Mouse (Mus musculus) neural tube, embryonic 11.5 days (tissue): ENCODE data around the gene Cyfip2. TPM values are rescaled to one million over a fixed set of nuclear protein-coding genes. Genes with fewer than 3 reads are reported as not detected.
A peak's percentile ranks its signal among the peaks of the same experiment; 100 is the strongest.

Experiments
- ATAC-seq: fragments of 200-750 bp; cut with Nextera tagmentation; 2 replicates; pipeline ENCODE4 v1.8.0; 2017; ENCODE audit warnings: moderate number of reproducible peaks, mild to moderate bottlenecking, moderate TSS enrichment, moderate library complexity; ENCODE audit not compliant: insufficient read depth, low FRiP score, low TSS enrichment
- DNase-seq: peaks from one replicate; pipeline ENCODE4 v3.0.0-alpha.2; 2015; ENCODE audit warnings: low spot score
- H3K27ac ChIP-seq: fragments of 300-500 bp; sonication (generic); 2 replicates; pipeline ENCODE4 v1.5.1; 2014; ENCODE audit warnings: low read depth, mild to moderate bottlenecking, low read length
- H3K27me3 ChIP-seq: fragments of 300-500 bp; sonication (generic); 2 replicates; pipeline ENCODE4 v1.6.1; 2014; ENCODE audit warnings: mild to moderate bottlenecking, low read length, mixed read lengths; ENCODE audit not compliant: control insufficient read depth, insufficient read depth
- H3K36me3 ChIP-seq: fragments of 300-500 bp; sonication (generic); 2 replicates; pipeline ENCODE4 v1.6.1; 2014; ENCODE audit warnings: mild to moderate bottlenecking, low read length, moderate library complexity, mixed read lengths; ENCODE audit not compliant: control insufficient read depth, insufficient read depth
- H3K4me1 ChIP-seq: fragments of 300-500 bp; sonication (generic); 2 replicates; pipeline ENCODE4 v1.6.1; 2014; ENCODE audit warnings: low read length, mixed read lengths; ENCODE audit not compliant: control insufficient read depth, insufficient read depth
- H3K4me2 ChIP-seq: fragments of 300-500 bp; sonication (generic); 2 replicates; pipeline ENCODE4 v1.6.1; 2014; ENCODE audit warnings: low read depth, mild to moderate bottlenecking, moderate library complexity
- H3K4me3 ChIP-seq: fragments of 300-500 bp; sonication (generic); 2 replicates; pipeline ENCODE4 v1.5.1; 2014; ENCODE audit warnings: low read depth, low read length
- H3K9ac ChIP-seq: fragments of 300-500 bp; sonication (generic); 2 replicates; pipeline ENCODE4 v1.6.1; 2014; ENCODE audit warnings: mild to moderate bottlenecking, low read length
- H3K9me3 ChIP-seq: fragments of 300-500 bp; sonication (generic); 2 replicates; pipeline ENCODE4 v1.6.1; 2016; ENCODE audit warnings: low read length; ENCODE audit not compliant: control insufficient read depth
- WGBS: fragments of 180-500 bp; shearing (Covaris S2); extraction: QIAGEN DNeasy Blood & Tissue Kit; methylation state at CpG from one replicate; pipeline ENCODE4 v1.1.7; 2014; 5-methylcytosine and 5-hydroxymethylcytosine counted together
- polyA plus RNA-seq: library from polyadenylated mRNA; unstranded; fragments of >200 nt; fragmentation: Nextera tagmentation; extraction: Ambion mirVana; gene quantifications from 2 replicates; pipeline ENCODE4 v1.2.1, GENCODE M21; 2014

Cyfip2 gene
- polyA plus RNA-seq, 1 experiment from 2014 or later: 66.4 TPM

- Histone ChIP-seq H3K27ac (no peak overlapping the region; the same call in 1 of the 2 replicates), H3K9me3 (no peaks in the 10 kb centered on the region), H3K27me3 (no peaks in the 10 kb centered on the region), H3K4me3 (peak overlapping the region; percentile 77), H3K9ac (no peak overlapping the region), H3K4me2 (peak overlapping the region; percentile 93), H3K36me3 (no peaks in the 10 kb centered on the region), H3K4me1 (peaks cover 14% of the 10 kb centered on the region)
- ATAC-seq (no peak), DNase-seq (no peak)
- WGBS: 79% methylated on average over 5 of the region's 5 CpGs
Measured at GRCm38 (mm10) chr11:46310647-46311063, 2.0 kb downstream of the Cyfip2 start.

GRCm38 (mm10) chr11:46309808-46310555 lies 2.7 kb downstream of the Cyfip2 start:
- no peaks in the 10 kb centered on the region for H3K9me3 ChIP-seq
- peak overlapping the region; percentile 93 for H3K4me2 ChIP-seq
- peak overlapping the region; percentile 8; the same call in 1 of the 2 replicates for H3K4me3 ChIP-seq
- H3K27ac ChIP-seq: peak overlapping the region; percentile 53; the same call in 1 of the 2 replicates
- DNase-seq: peak; percentile 59
- H3K27me3 ChIP-seq: no peaks in the 10 kb centered on the region
- WGBS: 43% methylated on average over 10 of the region's 10 CpGs
- H3K4me1 ChIP-seq: peaks cover 14% of the 10 kb centered on the region
- no peak overlapping the region for H3K9ac ChIP-seq
- peak; percentile 48; the same call in 1 of the 2 replicates for ATAC-seq
- no peaks in the 10 kb centered on the region for H3K36me3 ChIP-seq

GRCm38 (mm10) chr11:46309111-46309741 lies 3.4 kb downstream of the Cyfip2 start:
- no peak overlapping the region for H3K9ac ChIP-seq
- WGBS: 81% methylated on average over 20 of the region's 20 CpGs
- peak overlapping the region; percentile 93 for H3K4me2 ChIP-seq
- H3K4me3 ChIP-seq: no peak overlapping the region
- no peaks in the 10 kb centered on the region for H3K36me3 ChIP-seq
- DNase-seq: peak; percentile 40
- 0 out of 2 replicates have a peak overlapping the region, but pooled peaks have one; percentile 53 for H3K27ac ChIP-seq
- no peaks in the 10 kb centered on the region for H3K9me3 ChIP-seq
- H3K4me1 ChIP-seq: peaks cover 14% of the 10 kb centered on the region
- H3K27me3 ChIP-seq: no peaks in the 10 kb centered on the region
- ATAC-seq: no peak

GRCm38 (mm10) chr11:46308271-46308974 lies 4.2 kb downstream of the Cyfip2 start:
- no peaks in the 10 kb centered on the region for H3K36me3 ChIP-seq
- WGBS: 93% methylated on average over 11 of the region's 11 CpGs

GRCm38 (mm10) chr11:46307768-46308167 lies 4.9 kb downstream of the Cyfip2 start:
- DNase-seq (no peak), ATAC-seq (no peak)
- Histone ChIP-seq H3K27ac (no peak overlapping the region), H3K9me3 (no peaks in the 10 kb centered on the region), H3K4me2 (no peak overlapping the region), H3K4me3 (no peak overlapping the region), H3K9ac (no peak overlapping the region), H3K36me3 (no peaks in the 10 kb centered on the region), H3K4me1 (peaks cover 14% of the 10 kb centered on the region), H3K27me3 (no peaks in the 10 kb centered on the region)
- 92% methylated on average over 7 of the region's 7 CpGs for WGBS

More at GRCm38 (mm10) chr11:46308271-46308974, 4.2 kb downstream of the Cyfip2 start:
- no peak overlapping the region for H3K9ac ChIP-seq
- H3K27ac ChIP-seq: no peak overlapping the region
- no peaks in the 10 kb centered on the region for H3K9me3 ChIP-seq
- ATAC-seq: no peak
- DNase-seq: no peak
- no peak overlapping the region for H3K4me2 ChIP-seq
- no peaks in the 10 kb centered on the region for H3K27me3 ChIP-seq
- no peak overlapping the region for H3K4me3 ChIP-seq
- peaks cover 14% of the 10 kb centered on the region for H3K4me1 ChIP-seq

GRCm38 (mm10) chr11:46306776-46307175 lies 5.9 kb downstream of the Cyfip2 start:
- ATAC-seq (no peak), DNase-seq (no peak)
- 87% methylated on average over 7 of the region's 7 CpGs for WGBS
- H3K27me3 ChIP-seq: no peaks in the 10 kb centered on the region
- no peak overlapping the region for H3K4me2 ChIP-seq
- no peak overlapping the region for H3K9ac ChIP-seq
- peaks cover 14% of the 10 kb centered on the region for H3K4me1 ChIP-seq
- no peaks in the 10 kb centered on the region for H3K9me3 ChIP-seq
- no peak overlapping the region for H3K27ac ChIP-seq
- H3K36me3 ChIP-seq: no peaks in the 10 kb centered on the region
- H3K4me3 ChIP-seq: no peak overlapping the region

GRCm38 (mm10) chr11:46305881-46306520 lies 6.7 kb downstream of the Cyfip2 start:
- H3K27me3 ChIP-seq: no peaks in the 10 kb centered on the region
- peaks cover 11% of the 10 kb centered on the region for H3K4me1 ChIP-seq
- no peak overlapping the region for H3K4me3 ChIP-seq
- H3K9me3 ChIP-seq: no peaks in the 10 kb centered on the region
- DNase-seq: no peak
- ATAC-seq: no peak
- no peak overlapping the region for H3K9ac ChIP-seq
- 86% methylated on average over 9 of the region's 9 CpGs for WGBS
- no peak overlapping the region for H3K27ac ChIP-seq
- H3K4me2 ChIP-seq: no peak overlapping the region
- H3K36me3 ChIP-seq: no peaks in the 10 kb centered on the region

- Histone ChIP-seq H3K4me2 (no peak overlapping the region), H3K4me3 (no peak overlapping the region), H3K36me3 (no peaks in the 10 kb centered on the region), H3K9ac (no peak overlapping the region), H3K27ac (no peak overlapping the region), H3K9me3 (no peaks in the 10 kb centered on the region), H3K27me3 (no peaks in the 10 kb centered on the region), H3K4me1 (peaks cover 7% of the 10 kb centered on the region)
- ATAC-seq: no peak
- WGBS: 85% methylated on average over 9 of the region's 9 CpGs
- DNase-seq: no peak
Measured at GRCm38 (mm10) chr11:46304864-46305710, 7.6 kb downstream of the Cyfip2 start.
